Mouse (Mus musculus) right cerebral cortex, postnatal 25 days (tissue): ENCODE measurements around the gene Crlf3.
"Not testable (repeated sequence)": the region's sequence is repeated elsewhere in the genome, so short reads cannot be mapped to it uniquely, and the experiment has no call there.

ENCODE experiments used
- DNase-seq: peaks from one replicate; pipeline ENCODE4 v3.0.0; 2022

Gene Crlf3

DNA sequence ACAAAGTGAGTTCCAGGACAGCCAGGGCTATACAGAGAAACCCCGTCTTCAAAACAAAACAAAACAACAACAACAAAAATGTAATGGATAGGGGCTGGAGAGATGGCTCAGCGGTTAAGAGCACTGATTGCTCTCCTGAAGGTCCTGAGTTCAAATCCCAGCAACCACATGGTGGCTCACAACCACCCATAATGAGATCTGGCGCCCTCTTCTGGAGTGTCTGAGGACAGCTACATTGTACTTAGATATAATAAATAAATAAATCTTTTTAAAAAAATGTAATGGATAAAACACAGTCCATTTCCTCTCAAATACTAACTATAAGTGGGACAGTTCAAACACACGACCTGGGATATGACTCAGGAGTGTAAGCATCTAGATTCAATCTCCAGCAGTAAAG lies 14.4 kb downstream of the Crlf3 start:
- DNase-seq: not testable (repeated sequence)

DNA sequence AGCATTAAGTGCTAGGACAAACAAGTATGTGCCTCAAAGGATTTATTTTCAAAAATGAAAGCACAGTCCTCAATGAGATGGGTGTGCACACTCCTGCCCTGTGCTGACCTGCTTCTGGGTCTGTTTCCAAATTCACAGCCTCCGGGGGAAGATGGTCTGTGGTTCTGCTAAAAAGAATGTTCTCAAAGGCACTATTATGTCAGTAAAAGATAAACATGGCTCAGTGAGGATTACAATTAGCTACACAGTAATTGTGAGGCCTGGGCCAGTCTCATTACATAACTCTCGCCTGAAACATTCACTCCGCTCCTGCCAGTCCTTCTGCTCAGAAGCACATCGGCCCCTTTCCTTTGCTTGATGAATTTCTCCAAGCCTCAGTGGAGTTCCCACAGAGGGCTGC lies 18.6 kb downstream of the Crlf3 start:
- DNase-seq: peak; percentile 11

DNA sequence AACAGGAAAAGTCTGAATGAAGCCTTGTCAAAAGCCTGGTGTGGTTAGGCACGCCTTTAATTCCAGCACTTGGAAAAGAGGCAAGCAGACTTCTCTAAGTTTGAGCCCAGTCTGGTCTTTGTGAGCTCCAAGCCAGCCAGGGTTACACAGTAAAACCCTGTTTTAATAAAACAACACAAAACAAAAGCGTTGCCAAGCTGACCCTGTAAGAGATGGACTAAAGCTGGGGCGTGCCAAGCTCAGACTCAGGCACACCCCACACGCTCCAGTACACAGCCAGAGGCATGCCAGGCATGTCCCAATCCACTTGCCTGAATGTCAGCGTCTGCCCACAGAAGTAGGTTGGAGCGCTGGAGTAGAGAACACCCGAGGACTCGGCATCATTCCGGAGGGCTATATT lies 24.6 kb downstream of the Crlf3 start:
- no peak for DNase-seq

DNA sequence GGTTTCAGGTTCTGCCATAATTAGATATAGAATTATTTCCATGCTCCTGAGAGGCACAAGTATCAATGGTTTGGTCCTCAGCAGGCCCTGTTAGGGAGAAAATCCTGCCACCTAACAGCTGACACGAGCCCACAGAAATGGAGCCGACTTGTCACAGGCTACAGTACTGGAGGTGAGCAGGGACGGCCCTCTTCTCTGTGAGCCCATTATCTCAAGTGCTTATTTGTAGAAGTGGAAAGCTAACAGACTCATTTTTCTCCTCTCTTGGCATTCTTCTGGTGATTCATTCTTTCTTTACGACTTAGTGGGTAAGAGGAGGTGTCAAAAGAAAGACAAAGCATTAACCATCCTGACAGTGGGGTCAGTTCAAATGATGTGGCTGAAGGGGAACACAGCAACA lies 26.1 kb downstream of the Crlf3 start:
- DNase-seq: no peak

DNA sequence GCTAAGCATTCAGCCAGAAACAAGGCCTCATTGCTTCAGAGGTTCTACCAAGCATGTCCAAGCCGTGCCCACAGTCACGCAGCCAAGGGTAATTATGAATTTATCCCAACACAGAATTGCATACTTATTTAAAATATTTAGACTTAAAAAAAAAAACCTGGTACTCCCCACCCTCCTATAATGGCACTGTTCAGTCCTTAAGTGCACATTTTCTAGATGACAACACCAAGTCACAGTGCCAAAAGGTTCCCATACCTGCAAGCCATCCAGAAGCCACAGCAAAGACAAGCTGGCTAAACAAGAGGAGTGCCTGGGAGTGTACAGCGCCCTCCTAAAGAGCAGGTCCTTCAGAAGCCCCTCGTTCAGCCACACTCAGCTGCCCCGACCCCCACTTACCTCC lies 27.6 kb downstream of the Crlf3 start:
- DNase-seq: no peak

DNA sequence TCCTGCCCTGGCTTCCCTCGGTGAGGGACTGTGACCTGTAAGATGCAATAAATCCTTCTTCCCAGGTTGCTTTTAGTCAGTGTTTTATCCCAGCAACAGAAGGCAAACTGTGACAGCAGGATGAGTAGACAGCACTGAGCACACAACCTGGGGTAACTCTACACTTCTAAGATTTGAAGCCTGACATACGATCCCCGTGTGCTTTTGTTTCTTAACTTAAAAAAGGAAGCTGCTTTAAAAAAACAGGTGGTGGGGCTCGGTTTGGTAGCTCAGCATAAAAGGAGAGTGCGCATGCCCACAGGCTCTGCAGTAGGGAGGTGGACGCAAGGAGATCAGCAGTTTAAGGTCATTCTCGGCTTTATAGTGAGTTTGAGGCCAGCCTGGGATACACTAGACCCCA lies 28.3 kb downstream of the Crlf3 start:
- DNase-seq: no peak

DNA sequence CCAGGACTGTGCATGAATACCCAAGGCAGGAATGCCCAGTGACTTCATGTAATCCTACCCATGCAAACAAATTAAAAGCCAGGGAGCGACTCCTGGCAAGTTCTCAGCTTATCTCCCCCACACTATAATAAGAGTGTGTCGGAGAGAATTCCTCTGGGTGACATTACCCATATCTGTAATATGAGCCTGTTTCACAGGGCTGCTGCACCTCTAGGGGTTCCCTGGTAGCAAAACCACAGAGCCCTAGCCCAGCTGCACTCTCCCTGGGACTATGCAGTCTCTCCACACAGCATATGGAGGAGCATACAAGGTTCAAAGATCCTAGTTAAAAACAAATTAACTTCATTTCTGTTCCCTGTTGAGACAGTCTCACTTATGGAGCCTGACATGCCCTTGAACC lies 30.7 kb downstream of the Crlf3 start:
- no peak for DNase-seq

DNA sequence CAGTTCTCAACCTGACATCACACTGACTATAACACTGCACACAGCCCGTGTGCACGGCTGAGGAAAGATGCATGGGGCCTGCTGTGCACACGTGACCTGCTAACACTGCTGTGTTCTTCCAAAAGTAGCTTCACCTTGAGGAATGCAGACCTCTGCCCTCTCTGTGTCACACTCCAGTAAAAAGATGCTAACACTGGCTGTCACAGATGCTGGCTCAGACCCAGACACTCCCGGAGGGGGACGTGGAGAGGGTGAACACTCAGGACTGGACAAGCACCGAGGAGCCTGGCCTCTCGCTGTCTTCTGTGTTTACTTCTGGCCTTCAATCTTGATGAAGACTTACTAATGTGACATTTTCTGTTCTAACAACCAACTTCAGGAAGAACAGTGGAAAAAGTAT lies 33.9 kb downstream of the Crlf3 start:
- DNase-seq: no peak

DNA sequence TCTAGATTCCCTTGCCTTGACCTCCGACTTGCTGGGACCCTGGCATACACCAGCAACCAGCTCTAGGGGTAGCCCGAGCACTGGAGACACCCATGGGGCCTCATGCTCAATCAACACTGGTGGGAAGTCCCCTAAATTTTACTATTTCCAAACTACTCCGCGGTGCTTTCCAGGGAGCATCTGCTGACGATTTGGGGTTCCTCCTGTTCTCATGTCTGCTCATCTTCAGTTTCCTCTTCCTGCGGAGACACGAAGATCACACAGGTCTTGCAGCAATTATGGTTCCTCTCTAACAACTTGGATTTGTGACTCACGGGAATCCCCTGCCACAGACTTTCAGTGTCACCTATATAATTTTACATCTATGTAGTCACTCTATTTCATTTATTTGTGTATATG lies 37.4 kb downstream of the Crlf3 start:
- no peak for DNase-seq

DNA sequence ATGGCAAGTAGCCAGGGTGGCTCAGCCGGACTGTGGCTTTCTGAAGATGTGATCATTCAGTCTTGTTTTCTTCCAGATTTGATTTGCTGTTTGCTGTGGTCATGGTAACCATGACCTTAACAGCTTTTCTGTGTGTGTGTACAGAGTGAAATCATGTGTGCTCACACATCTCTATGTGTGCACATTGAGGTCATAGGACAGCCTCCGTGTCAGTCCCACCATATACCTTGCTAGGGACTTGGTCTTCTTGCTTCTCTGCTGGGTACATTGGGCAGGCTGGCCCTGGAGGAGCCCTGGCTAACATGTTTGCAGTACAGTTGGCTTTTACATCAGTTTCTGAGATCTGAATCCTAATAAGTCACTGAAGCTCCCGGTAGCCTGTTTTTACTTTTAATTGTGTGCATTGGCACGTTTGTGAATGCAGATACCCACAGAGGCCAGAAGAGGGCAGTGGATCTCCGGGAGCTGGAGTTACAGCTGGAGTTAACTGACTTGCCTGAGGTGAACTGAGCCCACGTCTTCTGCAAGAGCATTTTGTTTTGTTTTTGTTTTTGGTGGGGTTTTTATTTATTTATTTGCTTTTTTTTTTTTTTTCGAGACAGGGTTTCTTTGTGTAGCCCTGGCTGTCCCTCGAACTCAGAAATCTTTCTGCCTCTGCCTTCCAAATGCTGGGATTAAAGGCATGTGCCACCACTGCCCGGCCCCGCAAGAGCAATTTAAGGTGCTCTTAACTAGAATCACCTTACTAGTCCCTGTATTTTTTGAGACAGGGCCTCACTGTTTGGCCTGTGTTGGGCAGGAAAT lies 38.0 kb downstream of the Crlf3 start:
- DNase-seq: peak; percentile 10

DNA sequence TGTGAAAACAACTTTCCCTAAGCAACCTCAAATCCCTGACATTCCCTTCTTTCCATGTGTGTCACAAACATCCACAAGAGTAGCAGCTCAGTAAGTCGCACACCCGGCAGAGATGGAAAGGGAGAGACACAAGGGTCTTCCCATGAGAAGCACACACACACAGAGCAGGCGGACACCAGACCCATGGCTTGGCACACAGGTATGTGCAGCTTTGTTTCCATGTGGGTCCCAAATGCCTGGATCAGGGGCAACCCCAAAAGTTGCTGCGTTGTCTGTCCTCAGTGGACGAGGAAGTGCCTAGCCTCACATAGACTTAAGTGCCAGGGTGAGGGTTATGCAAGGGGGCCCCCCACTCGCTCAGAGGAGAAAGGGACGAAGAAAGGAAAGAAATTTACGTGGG lies 43.3 kb downstream of the Crlf3 start:
- DNase-seq: no peak

DNA sequence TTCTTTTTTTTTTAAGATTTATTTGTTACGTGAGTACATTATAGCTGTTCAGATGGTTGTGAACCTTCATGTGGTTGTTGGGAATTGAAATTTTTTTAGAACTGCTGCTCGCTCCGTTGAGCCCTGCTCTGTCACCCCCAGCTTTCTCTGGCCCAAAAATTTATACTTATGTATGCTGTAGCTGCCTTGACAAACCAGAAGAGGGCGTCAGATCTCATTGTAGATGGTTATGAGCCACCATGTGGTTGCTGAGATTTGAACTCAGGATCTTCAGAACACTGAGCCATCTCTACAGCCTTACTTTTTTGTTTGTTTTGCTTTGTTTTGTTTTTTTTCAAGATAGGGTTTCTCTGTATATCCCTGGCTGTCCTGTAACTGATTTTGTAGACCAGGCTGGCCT lies 59.5 kb downstream of the Crlf3 start:
- DNase-seq: no peak

DNA sequence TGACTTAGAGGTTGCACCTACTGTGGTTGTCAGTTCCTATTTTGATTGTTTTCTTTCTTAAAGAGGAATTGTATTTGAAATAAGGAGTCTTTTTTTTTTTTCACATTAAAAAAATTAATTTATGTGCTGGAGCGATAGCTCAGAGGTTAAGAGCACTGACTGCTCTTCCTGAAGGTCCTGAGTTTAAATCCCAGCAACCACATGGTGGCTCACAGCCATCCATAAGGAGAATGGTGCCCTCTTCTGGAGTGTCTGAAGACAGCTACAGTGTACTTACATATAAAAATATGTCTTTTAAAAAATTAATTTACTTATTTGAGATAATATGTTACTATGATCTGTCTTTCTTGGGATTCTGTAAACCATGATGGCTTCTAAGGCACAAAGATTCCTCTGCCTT lies 61.0 kb downstream of the Crlf3 start:
- DNase-seq: no peak

DNA sequence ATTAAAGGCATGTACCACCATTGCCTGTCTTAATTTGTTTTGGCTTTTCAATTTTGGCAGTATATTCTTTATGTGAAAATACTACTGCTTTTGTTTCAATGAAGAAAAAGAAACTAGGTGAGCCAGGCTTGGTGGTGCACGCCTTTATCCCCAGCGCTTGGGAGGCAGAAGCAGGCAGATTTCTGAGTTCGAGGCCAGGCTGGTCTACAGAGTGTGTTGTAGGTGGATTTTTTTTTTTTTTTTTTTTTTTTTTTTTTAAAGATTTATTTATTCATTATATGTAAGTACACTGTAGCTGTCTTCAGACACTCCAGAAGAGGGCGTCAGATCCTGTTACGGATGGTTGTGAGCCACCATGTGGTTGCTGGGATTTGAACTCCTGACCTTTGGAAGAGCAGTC lies 64.3 kb downstream of the Crlf3 start:
- DNase-seq: not testable (repeated sequence)
